Mouse (Mus musculus): ENCODE measurements around the gene Zbtb49.

GRCm38 (mm10) chr5:38195941-38196340 is 24.3 kb downstream of the Zbtb49 start:
- no peak for TF ChIP-seq CTCF (IDR thresholded peaks at IDR 0.05; ENCODE audit: low read depth, low read length)
- no peak for TF ChIP-seq POLR2A (IDR thresholded peaks at IDR 0.05; ENCODE audit: borderline replicate concordance, low read depth, low read length)
